Mouse (Mus musculus) lung, adult 2 months (tissue): Measurements from ENCODE around the gene Pole3.

Experiments used
- CTCF ChIP-seq: fragments of 200-500 bp; IDR thresholded peaks from 2 replicates; pipeline ENCODE4 v1.5.1; 2011; ENCODE audit warnings: mild to moderate bottlenecking, low read length, control low read depth; ENCODE audit not compliant: insufficient read depth
- POLR2A ChIP-seq: fragments of 200-500 bp; IDR thresholded peaks from 2 replicates; pipeline ENCODE4 v1.6.1; 2011; ENCODE audit warnings: low read depth, mild to moderate bottlenecking, control low read depth, low read length, borderline replicate concordance; ENCODE audit errors: extremely low read depth

GRCm38 (mm10) chr4:62494230-62494629 is 30.6 kb downstream of the Pole3 start:
- TF ChIP-seq CTCF (no peak), POLR2A (no peak)
